Mouse (Mus musculus) frontal cortex, postnatal 14 days (tissue): ENCODE measurements around the gene Zpr1.

Experiments
- DNase-seq, 2 experiments: peaks; one replicate each; pipeline ENCODE4 v3.0.0; 2022; ENCODE audit warnings: low spot score in 2 of 2

Zpr1 gene

DNA sequence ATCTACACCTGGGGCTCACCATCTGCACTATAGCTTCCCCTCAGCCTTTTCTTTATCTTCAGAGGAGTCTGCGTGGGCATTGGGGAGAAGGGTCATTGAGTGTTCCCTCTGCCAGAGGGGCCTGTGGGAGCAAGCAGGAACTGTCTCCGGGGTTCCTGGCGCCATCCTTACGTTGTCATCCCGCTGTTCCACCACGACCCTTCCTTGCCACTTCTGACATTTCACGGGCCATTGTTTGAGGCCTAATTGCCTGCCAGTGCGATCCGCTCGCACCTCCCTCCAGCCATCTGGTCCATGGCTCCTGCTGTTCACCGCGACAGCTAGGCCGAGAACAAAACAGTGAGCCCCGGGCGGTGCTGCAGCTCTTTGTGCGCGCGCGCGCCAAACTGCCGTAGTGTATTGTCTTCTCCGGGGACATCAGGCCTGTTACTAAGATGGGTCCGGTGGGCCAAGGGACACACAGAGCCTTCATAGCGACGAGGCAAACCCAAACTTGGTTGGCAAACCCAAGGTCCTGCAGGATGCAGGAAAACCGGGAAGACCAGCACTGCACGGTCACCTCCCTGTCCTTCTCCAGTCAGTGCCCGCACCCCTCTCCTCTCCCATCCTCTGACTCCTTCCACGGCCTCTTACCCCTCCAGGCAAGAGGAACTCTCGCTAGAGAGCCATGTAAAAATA, 55.8 kb downstream of the Zpr1 start:
- peak in 1 of 2 experiments; percentile 50 for DNase-seq

- no peak for DNase-seq
Measured at GRCm38 (mm10) chr9:46329250-46329648, 56.4 kb downstream of the Zpr1 start.

GRCm38 (mm10) chr9:46329801-46330585, 57.1 kb downstream of the Zpr1 start:
- DNase-seq = no peak

- no peak for DNase-seq
Measured at GRCm38 (mm10) chr9:46330586-46330895, 57.7 kb downstream of the Zpr1 start.

- DNase-seq = no peak
Measured at GRCm38 (mm10) chr9:46331301-46331700, 58.4 kb downstream of the Zpr1 start.
